In the genomic region with DNA sequence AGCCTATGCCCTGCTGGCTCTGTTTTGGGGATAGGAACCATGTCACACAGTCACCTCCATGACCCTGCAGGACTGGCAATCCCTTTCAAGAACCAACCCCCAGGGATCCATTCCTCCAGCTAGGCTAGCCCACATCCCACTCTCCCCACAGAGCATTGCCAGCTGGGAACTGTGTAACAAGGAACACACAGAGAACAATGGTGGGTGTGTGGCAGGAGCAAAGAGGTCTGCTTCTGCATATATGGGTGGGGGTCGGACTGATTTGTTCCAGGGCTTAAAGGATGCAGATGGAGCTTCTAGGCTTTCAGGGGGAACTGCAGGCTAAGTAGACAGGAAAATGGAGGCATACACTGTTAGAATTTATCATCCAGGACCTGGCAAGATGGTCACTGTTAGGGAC, we compare ENCODE assay signal across 24 mouse cellular contexts.
"Had no signal": no experiment of that assay in that cellular context is flagged by ENCODE, and none has a peak within 500 bp of the region (broad histone marks: within the 10 kb centered on the region; RNA-seq: fewer than 3 reads in every experiment).

No protein-coding gene starts in this region.

- H3K27ac ChIP-seq: heart, embryonic 13.5 days; heart, embryonic 15.5 days; hindbrain, embryonic 13.5 days; hindbrain, embryonic 15.5 days; hindbrain, postnatal 0 days; layer of hippocampus, adult 2 months; left cerebral cortex, adult 2 months; limb, embryonic 10.5 days; limb, embryonic 12.5 days; liver, embryonic 13.5 days had no signal

- H3K4me3 ChIP-seq: heart, embryonic 13.5 days; heart, embryonic 15.5 days; hindbrain, embryonic 13.5 days; hindbrain, embryonic 15.5 days; layer of hippocampus, adult 2 months; left cerebral cortex, adult 2 months; limb, embryonic 10.5 days; limb, embryonic 12.5 days; liver, embryonic 13.5 days had no signal

- DNase-seq: gastrocnemius, postnatal 14 days; gastrocnemius, postnatal 36 days; heart, adult 18-20 months; heart, postnatal 14 days; heart, postnatal 36 days; kidney, adult 11 months; kidney, adult 2 months; kidney, postnatal 10 days; kidney, postnatal 25 days; kidney, postnatal 4 days; liver; liver, embryonic 13.5 days had no signal

- H3K27me3 ChIP-seq: heart, embryonic 13.5 days; heart, embryonic 15.5 days had no signal

- H3K9ac ChIP-seq: heart, embryonic 13.5 days; heart, embryonic 15.5 days; hindbrain, embryonic 13.5 days; hindbrain, embryonic 15.5 days; limb, embryonic 12.5 days; liver, embryonic 13.5 days had no signal

- ATAC-seq: hindbrain, postnatal 0 days; intestine, embryonic 16.5 days had no signal

- H3K36me3 ChIP-seq: heart, embryonic 13.5 days; heart, embryonic 15.5 days; hindbrain, embryonic 13.5 days; hindbrain, embryonic 15.5 days; limb, embryonic 10.5 days; limb, embryonic 12.5 days; liver, embryonic 13.5 days had no signal

- H3K4me2 ChIP-seq: heart, embryonic 11.5 days; heart, embryonic 13.5 days; heart, embryonic 15.5 days; hindbrain, embryonic 13.5 days; hindbrain, embryonic 15.5 days; limb, embryonic 12.5 days; liver, embryonic 11.5 days; liver, embryonic 13.5 days had no signal

- H3K4me1 ChIP-seq: hindbrain, embryonic 13.5 days had no signal

- H3K9me3 ChIP-seq: heart, embryonic 13.5 days; heart, embryonic 15.5 days; hindbrain, embryonic 13.5 days; hindbrain, embryonic 15.5 days; limb, embryonic 10.5 days; limb, embryonic 12.5 days; liver, embryonic 13.5 days had no signal
